Mouse (Mus musculus): ENCODE data around the gene Zyx. TPM values are rescaled to one million over a fixed set of nuclear protein-coding genes. Genes with fewer than 3 reads are reported as not detected.

The Zyx gene
- total RNA-seq, 2 experiments from 2014 or later: 50.2 to 51.8 TPM

GRCm38 (mm10) chr6:42350021-42350967 is 864 bp downstream of the Zyx start:
- peak; percentile 88 for DNase-seq

- peak in 1 of 2 experiments; percentile 41 for DNase-seq
These were observed 1.7 kb downstream of the Zyx start for GRCm38 (mm10) chr6:42350968-42351775.

GRCm38 (mm10) chr6:42351776-42352485 is 2.5 kb downstream of the Zyx start:
- DNase-seq: peak; percentile 52 to 66

GRCm38 (mm10) chr6:42352486-42352846 is 3.0 kb downstream of the Zyx start:
- DNase-seq: no peak

- peak; percentile 48 to 71 for DNase-seq
These were observed 3.8 kb downstream of the Zyx start for GRCm38 (mm10) chr6:42353180-42353579.

- DNase-seq: peak; percentile 72 to 73
These were observed 4.9 kb downstream of the Zyx start for GRCm38 (mm10) chr6:42354076-42355019.

- no peak for DNase-seq
These were observed 5.9 kb downstream of the Zyx start for GRCm38 (mm10) chr6:42355366-42355765.

GRCm38 (mm10) chr6:42355794-42356600 is 6.6 kb downstream of the Zyx start:
- no peak for DNase-seq

GRCm38 (mm10) chr6:42356913-42357312 is 7.5 kb downstream of the Zyx start:
- DNase-seq: no peak

- DNase-seq: no peak
These were observed 8.5 kb downstream of the Zyx start for GRCm38 (mm10) chr6:42357901-42358300.

GRCm38 (mm10) chr6:42358901-42359300 is 9.5 kb downstream of the Zyx start:
- DNase-seq: no peak

- peak; percentile 65 to 78 for DNase-seq
These were observed 10.1 kb downstream of the Zyx start for GRCm38 (mm10) chr6:42359364-42360147.

GRCm38 (mm10) chr6:42360231-42360840 is 10.9 kb downstream of the Zyx start:
- no peak for DNase-seq

- DNase-seq: no peak
These were observed 11.8 kb downstream of the Zyx start for GRCm38 (mm10) chr6:42361041-42361895.

- peak in 1 of 2 experiments; percentile 28 for DNase-seq
These were observed 12.6 kb downstream of the Zyx start for GRCm38 (mm10) chr6:42362074-42362473.

GRCm38 (mm10) chr6:42362497-42362896 is 13.1 kb downstream of the Zyx start:
- DNase-seq: no peak

- DNase-seq: peak in 1 of 2 experiments; percentile 32
These were observed 13.5 kb downstream of the Zyx start for GRCm38 (mm10) chr6:42362974-42363373.

- DNase-seq: no peak
These were observed 14.6 kb downstream of the Zyx start for GRCm38 (mm10) chr6:42364066-42364465.
